Mouse (Mus musculus) ES-Bruce4 (cell line): ENCODE measurements around the gene Acat3. TPM values are rescaled to one million over a fixed set of nuclear protein-coding genes. Genes with fewer than 3 reads are reported as not detected.

Experiments used
- H3K27ac ChIP-seq: 2 replicates; pipeline ENCODE4 v1.5.1; 2012; ENCODE audit warnings: low read length, inconsistent platforms; ENCODE audit not compliant: insufficient read depth
- H3K27me3 ChIP-seq: 2 replicates; pipeline ENCODE4 v1.6.1; 2012; ENCODE audit warnings: mild to moderate bottlenecking, low read length, inconsistent platforms; ENCODE audit not compliant: control insufficient read depth, poor library complexity, insufficient read depth, severe bottlenecking
- H3K36me3 ChIP-seq: 2 replicates; pipeline ENCODE4 v1.6.1; 2012; ENCODE audit warnings: inconsistent platforms, mild to moderate bottlenecking, low read length, moderate library complexity; ENCODE audit not compliant: control insufficient read depth, poor library complexity, insufficient read depth, severe bottlenecking
- H3K4me1 ChIP-seq: one replicate; pipeline ENCODE4 v1.8.1; 2011; ENCODE audit warnings: low read length; ENCODE audit not compliant: control insufficient read depth, insufficient read depth
- H3K4me3 ChIP-seq: 2 replicates; pipeline ENCODE4 v1.5.1; 2011; ENCODE audit warnings: low read depth, mild to moderate bottlenecking, low read length
- H3K9ac ChIP-seq: 2 replicates; pipeline ENCODE4 v1.6.1; 2012; ENCODE audit warnings: low read depth, mild to moderate bottlenecking, inconsistent platforms; ENCODE audit not compliant: poor library complexity, severe bottlenecking
- H3K9me3 ChIP-seq: replicated peaks from 2 replicates; pipeline ENCODE4 v1.6.1; 2012; ENCODE audit warnings: mild to moderate bottlenecking, low read length, inconsistent platforms; ENCODE audit not compliant: control insufficient read depth, poor library complexity, insufficient read depth, severe bottlenecking
- CTCF ChIP-seq: IDR thresholded peaks from one replicate; pipeline ENCODE4 v1.8.1; 2011; ENCODE audit warnings: low read depth, low read length
- EP300 ChIP-seq: IDR thresholded peaks from 2 replicates; pipeline ENCODE4 v1.6.1; 2011; ENCODE audit warnings: low read depth, low read length; ENCODE audit not compliant: insufficient read depth
- POLR2A ChIP-seq: IDR thresholded peaks from one replicate; pipeline ENCODE4 v1.8.1; 2011; ENCODE audit warnings: low read length; ENCODE audit not compliant: insufficient read depth
- polyA plus RNA-seq: library from polyadenylated mRNA; stranded (reverse); fragments of >200 nt; gene quantifications from 2 replicates; pipeline ENCODE4 v1.2.4, GENCODE M21; 2011; ENCODE audit warnings: low read depth; ENCODE audit not compliant: missing spikeins, insufficient read depth, insufficient read length

The Acat3 gene
- polyA plus RNA-seq, 1 experiment = not detected

DNA sequence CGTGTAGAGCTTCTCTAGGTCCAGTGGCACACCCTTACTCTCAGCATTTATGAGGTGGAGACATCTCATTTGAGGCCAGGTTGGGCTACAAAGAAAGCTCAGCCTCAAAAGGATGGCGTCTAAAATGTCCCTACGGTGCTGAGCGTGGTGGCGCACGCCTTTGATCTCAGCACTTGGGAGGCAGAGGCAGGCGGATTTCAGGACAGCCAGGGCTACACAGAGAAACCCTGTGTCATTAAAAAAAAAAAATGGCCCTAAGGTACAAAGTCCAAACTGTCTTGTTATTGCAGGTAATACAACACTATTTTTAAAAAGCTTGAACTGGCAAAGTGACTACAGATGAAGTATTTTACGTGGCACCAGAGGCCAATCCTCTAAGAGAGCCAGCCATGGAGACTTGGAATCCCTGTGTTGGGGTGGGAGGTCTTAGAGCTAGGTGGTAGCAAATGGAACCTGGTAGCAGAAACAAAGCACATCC is 14.7 kb downstream of the Acat3 start:
- H3K27ac ChIP-seq = no peak overlapping the region
- no peak overlapping the region for H3K4me3 ChIP-seq
- H3K9me3 ChIP-seq = no peaks in the 10 kb centered on the region
- no peak for TF ChIP-seq CTCF
- TF ChIP-seq EP300 = no peak
- no peak for TF ChIP-seq POLR2A
- H3K36me3 ChIP-seq = peaks cover 41% of the 10 kb centered on the region
- H3K9ac ChIP-seq = no peak overlapping the region
- H3K4me1 ChIP-seq = peaks cover 3% of the 10 kb centered on the region
- no peaks in the 10 kb centered on the region for H3K27me3 ChIP-seq

DNA sequence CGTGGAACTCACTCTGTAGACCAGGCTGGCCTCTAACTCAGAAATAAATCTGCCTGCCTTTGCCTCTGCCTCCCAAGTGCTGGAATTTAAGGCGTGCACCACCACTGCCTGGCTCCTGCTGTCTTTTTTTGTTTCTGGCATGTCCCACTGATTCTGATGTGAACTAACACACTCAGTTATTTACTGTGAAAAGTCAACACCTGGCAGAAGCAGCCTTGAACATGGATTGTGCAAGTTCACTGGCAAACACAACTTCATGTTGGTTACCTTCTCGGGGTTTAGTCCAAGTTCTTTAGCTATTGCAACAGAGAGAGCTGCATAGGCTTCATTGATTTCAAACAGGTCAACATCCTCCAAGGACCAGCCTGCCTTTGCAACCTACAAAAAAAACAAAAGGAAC is 15.4 kb downstream of the Acat3 start:
- TF ChIP-seq CTCF = no peak
- TF ChIP-seq POLR2A = no peak
- TF ChIP-seq EP300 = no peak
- H3K27ac ChIP-seq = 0 out of 2 replicates have a peak overlapping the region, but pooled peaks have one; percentile 33
- no peak overlapping the region for H3K4me3 ChIP-seq
- no peaks in the 10 kb centered on the region for H3K9me3 ChIP-seq
- H3K36me3 ChIP-seq = peaks cover 49% of the 10 kb centered on the region
- no peak overlapping the region for H3K9ac ChIP-seq
- H3K27me3 ChIP-seq = no peaks in the 10 kb centered on the region
- peaks cover 3% of the 10 kb centered on the region for H3K4me1 ChIP-seq

DNA sequence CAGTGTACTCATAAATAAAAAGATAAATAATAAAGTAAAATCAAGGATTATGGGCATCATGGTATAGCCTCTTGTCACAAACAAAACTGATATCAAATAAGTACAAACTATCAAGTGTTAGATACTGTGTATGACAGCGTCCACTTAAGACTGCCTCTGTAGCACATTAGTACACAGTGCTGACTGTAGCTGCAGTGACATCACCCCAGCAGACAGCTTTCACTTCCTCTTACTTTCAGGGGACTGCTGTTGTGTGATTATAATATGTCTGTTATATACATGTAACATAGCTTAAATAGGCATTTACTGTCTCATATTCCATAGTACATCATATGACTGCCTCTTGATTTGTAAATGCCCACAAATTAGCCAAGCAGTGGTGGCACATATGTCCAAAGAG is 19.3 kb downstream of the Acat3 start:
- H3K9ac ChIP-seq = no peak overlapping the region
- TF ChIP-seq EP300 (no peak), POLR2A (no peak), CTCF (no peak)
- H3K4me3 ChIP-seq = no peak overlapping the region
- no peaks in the 10 kb centered on the region for H3K9me3 ChIP-seq
- H3K27me3 ChIP-seq = no peaks in the 10 kb centered on the region
- peaks cover 69% of the 10 kb centered on the region for H3K36me3 ChIP-seq
- no peak overlapping the region for H3K27ac ChIP-seq
- peaks cover 4% of the 10 kb centered on the region for H3K4me1 ChIP-seq

DNA sequence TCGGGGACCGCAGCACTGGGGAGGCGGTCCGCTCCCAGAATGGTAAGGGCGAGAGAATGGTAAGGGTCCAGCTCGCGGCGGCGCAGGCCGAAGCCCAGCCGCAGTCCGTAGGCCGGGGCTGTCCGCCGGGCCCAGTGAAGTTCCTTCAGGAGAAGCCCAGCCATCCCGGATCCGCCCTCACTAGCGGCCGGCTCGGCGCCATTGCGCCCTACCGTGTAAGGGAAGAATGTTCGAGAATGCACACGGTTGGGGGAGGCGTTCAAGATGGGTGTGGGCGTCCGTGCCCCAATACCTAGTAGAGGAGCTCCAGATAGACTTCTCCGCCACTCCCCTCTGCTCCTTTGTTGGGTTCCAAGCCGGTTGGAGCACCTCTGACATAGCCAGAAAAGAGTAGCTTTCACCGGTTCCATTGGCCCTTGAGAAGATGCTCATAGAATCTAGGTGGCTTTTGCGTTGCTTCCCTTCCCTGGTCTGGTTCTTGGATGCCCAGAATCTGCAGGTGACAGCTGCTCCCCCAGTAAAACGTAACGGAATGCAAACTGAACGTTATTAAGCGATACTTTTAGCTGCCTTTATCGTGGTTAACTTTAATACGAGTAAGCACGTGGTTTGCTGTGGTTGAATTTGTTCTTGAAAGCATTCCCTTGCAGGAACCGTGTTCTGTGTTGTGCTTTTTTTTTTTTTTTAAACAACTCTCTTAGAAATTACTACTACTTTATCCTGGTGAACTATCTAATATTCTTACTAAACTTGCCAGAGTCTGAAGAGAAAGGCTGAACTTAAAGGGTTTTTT is 23.6 kb downstream of the Acat3 start:
- Histone ChIP-seq H3K27ac (peak overlapping the region; percentile 62), H3K27me3 (no peaks in the 10 kb centered on the region), H3K9ac (peak overlapping the region; percentile 94), H3K4me1 (peaks cover 2% of the 10 kb centered on the region), H3K36me3 (peaks cover 59% of the 10 kb centered on the region), H3K4me3 (peak overlapping the region; percentile 93), H3K9me3 (no peaks in the 10 kb centered on the region)
- TF ChIP-seq POLR2A (no peak), EP300 (no peak), CTCF (no peak)

DNA sequence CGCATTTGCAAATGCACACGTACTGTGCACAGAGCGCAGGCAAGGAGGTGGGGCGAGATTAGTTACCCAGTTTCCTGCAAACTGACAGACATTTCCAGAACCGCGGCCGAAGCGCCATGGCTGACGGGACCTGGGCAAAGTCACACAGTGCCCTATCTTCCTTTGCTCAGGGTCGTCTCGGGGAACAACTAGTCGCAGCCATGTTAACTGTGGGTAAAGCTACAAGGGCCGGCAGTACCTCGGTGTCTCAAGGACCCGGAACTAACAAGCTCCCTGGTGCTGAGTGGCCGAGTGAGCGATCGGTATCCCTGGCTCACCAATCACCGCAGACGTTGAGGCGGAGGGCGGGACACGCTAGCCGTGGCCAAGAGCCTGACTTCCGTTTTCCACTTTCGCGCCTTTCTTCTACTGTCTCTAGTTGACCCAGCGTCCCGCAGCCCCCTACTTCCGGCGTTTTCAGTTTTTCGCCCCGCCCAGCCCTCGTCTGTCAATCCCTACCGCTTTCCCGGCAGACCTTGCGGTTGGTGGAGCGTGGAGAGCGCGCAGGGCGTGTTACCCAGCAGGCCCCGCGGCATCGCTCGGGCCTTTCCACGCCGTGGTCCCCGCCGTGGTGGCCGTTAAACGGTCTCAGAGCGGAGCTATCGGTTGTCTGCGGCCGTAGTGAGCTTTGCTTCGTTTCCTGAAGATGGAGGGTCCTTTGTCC is 24.4 kb downstream of the Acat3 start, which contains the start of gene Mrpl18:
Gene Mrpl18 (minus strand): TSS at position 465 of the 703 bp plus-strand sequence.
- Histone ChIP-seq H3K27ac (peak within 1 kb of the TSS; percentile 62), H3K4me3 (peak within 1 kb of the TSS; percentile 98), H3K9me3 (no peaks in the 10 kb centered on the region), H3K9ac (peak within 1 kb of the TSS; percentile 94), H3K4me1 (peaks cover 2% of the 10 kb centered on the region), H3K36me3 (peaks cover 52% of the 10 kb centered on the region), H3K27me3 (no peaks in the 10 kb centered on the region)
- TF ChIP-seq POLR2A (peak; percentile 95), CTCF (no peak), EP300 (0 out of 2 replicates have a peak, but pooled peaks have one; percentile 11)
